Mouse (Mus musculus) G1E (cell line): ENCODE measurements around the gene Wapl.

ENCODE experiments used
- CTCF ChIP-seq: IDR thresholded peaks from 2 replicates; pipeline ENCODE4 v1.5.1; 2012; ENCODE audit warnings: low read depth, low read length, inconsistent platforms, mixed read lengths
- GATA1 ChIP-seq: IDR thresholded peaks from 2 replicates; pipeline ENCODE4 v1.6.1; 2012; ENCODE audit warnings: borderline replicate concordance, low read length, inconsistent platforms, mixed read lengths

- TF ChIP-seq CTCF (no peak), GATA1 (no peak)
Measured at GRCm38 (mm10) chr14:34697376-34697775, 23.6 kb downstream of the Wapl start.
